Mouse (Mus musculus) erythroid progenitor cell, adult 5-6 weeks (primary cell): ENCODE data around the gene Olfr1162. TPM values are rescaled to one million over a fixed set of nuclear protein-coding genes. Genes with fewer than 3 reads are reported as not detected.
"Not testable (repeated sequence)": the region's sequence is repeated elsewhere in the genome, so short reads cannot be mapped to it uniquely, and the experiment has no call there.

ENCODE experiments used
- ATAC-seq: replicated peaks from 2 replicates; pipeline ENCODE4 v1.8.0; 2016; ENCODE audit warnings: moderate number of reproducible peaks, mild to moderate bottlenecking, moderate TSS enrichment, inconsistent platforms; ENCODE audit not compliant: poor library complexity, low FRiP score, severe bottlenecking
- total RNA-seq, 2 experiments: library from RNA; stranded (forward) in 1 of 2; stranded (reverse) in 1 of 2; fragments of 150-400 nt in 1 of 2; fragments of 186-747, 209-891 nt in 1 of 2; gene quantifications; 2 replicates each; pipeline versions ENCODE4 v1.2.3 to v1.2.4; 2015 to 2017; ENCODE audit warnings: low replicate concordance in 2 of 2

Olfr1162 gene
- not detected in 2 replicates for total RNA-seq (2015; ENCODE audit: low replicate concordance)
- total RNA-seq (2017; ENCODE audit: low replicate concordance) = not detected in 2 replicates

DNA sequence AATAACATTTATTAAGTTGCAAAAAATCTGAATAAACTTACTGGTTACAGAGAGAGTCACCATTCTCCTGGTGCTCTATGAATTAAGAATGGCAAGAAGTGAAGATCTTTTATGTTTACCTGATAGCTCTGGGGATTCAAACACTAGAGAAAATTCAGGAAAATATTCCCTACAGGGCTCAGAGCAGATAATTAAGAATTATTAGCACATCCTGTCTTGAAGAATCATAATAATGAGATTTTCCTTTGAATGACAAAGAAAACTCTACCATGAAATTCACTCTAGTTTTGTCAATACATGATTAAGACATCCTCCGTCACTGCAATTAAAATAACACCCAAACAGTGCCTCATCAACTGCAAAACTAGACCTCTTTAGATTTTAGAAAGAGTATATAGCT, at the start of gene Olfr1162:
TSS of gene Olfr1162 (minus strand) at position 101 of the 400 bp plus-strand sequence.
- no peak for ATAC-seq

DNA sequence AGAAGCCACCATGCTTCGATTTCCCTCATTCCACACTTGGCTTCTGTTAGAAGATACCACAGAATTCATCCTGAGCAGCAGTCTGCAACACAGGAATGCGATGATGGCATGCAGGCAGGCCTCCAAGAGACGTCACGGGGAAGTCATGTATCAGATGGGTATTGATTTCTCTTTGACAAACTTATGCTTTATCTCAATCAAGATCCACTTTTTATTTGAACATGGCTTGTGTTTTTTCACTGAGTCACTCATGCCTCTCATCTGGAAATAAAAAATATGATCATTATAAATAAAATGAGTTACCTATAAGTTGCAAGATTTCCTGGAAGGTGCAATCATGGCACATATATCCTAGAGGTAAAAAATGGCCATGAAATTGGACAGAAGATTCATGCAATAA, 42.9 kb upstream of the Olfr1162 start, which contains the start of gene Olfr1164:
TSS of gene Olfr1164 (minus strand) at position 101 of the 400 bp plus-strand sequence.
- ATAC-seq = no peak

DNA sequence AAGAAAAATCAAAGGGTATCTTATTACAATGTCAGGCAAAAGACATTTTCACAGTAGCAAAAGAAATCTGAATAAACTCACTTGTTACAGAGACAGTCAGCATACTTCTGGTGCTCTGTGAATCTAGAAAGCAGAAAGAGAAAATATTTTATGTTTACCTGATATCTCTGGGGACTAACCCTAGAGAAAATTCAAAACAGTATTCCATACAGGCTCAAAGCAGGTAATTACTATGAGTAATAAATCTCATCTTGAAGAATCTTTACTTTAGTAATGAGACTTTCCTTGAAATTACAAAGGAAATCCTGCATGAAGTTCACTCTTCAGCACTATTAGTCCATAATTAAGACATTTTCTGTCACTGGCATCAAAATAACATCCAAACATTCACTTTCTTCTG, 20.8 kb upstream of the Olfr1162 start, which contains the start of gene Olfr1163:
TSS of gene Olfr1163 (minus strand) at position 101 of the 400 bp plus-strand sequence.
- ATAC-seq = no peak

- ATAC-seq = no peak
Measured at GRCm38 (mm10) chr2:88063587-88063986, 12.7 kb upstream of the Olfr1162 start.

- ATAC-seq = no peak
Measured at GRCm38 (mm10) chr2:88037599-88037998, 13.3 kb downstream of the Olfr1162 start, which contains the start of gene Olfr73. Olfr73 (minus strand) TSS chr2:88037699.

DNA sequence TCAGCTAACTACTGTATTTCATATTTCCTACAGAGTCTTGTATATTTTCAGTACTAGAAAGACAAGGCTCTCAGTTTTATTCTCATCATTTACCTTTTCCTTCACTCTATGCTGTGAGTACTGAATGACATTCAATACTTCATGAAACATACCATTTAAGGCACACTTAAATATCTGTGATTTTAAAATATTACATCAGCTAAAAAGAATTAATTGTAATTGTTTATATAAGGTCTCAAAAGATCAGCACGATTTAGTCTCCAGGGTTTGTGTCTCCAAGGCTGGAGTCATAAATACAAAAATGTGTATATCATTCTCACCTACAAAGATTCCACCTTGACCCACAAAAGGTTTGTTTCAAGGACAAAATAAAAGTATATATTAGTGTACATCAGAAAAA, 28.5 kb downstream of the Olfr1162 start, which contains the start of gene Olfr1161:
TSS of gene Olfr1161 (plus strand) at position 301 of the 400 bp plus-strand sequence.
- ATAC-seq = not testable (repeated sequence)

DNA sequence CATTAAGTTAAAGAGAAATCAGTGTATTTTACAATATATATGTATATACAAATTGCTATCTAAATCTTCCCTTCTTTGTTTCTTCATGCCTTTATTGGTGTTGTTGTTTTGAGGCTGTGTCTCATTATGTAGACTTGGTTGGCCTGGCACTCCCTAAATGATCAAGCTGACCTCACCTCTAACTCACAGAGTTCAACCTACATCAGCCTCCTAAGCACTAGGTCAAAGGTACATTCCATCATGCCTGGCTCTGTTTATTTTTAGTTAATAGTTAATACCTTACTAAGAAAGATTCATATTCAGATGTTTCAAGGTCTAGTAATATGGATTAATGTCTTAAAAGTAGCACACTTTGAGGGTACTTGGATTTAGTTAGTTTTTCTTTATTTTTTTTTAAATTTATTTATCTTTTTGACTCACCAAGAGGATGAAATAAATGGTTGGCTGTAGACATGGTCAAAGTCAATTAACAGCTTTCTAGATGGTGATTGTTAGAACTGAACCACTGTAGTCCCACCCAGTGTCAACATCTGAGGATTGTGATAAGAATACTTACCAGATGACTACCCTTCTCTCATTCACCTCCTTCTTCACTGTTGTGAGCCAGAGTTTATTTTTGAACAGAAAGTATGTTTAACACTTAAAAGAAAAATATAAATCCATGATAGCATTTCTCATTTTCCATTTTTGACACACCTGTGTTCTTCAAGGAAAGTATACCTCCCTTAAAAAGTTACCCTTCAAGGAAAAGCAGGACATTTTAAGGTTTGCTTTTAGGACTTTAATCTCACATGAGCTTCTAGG, 43.2 kb downstream of the Olfr1162 start, which contains the start of gene Olfr1160:
TSS of gene Olfr1160 (minus strand) at position 754 of the 804 bp plus-strand sequence.
- no peak for ATAC-seq

Other genes with a start within 250 kb of the Olfr1162 start
- gene Olfr1145, start 241.3 kb downstream of the Olfr1162 start, total RNA-seq (2015; ENCODE audit: low replicate concordance) = not detected in 2 replicates
- not detected in 2 replicates for gene Olfr1145, start 241.3 kb downstream of the Olfr1162 start, total RNA-seq (2017; ENCODE audit: low replicate concordance)
- not detected in 2 replicates for gene Olfr1148, start 220.6 kb downstream of the Olfr1162 start, total RNA-seq (2015; ENCODE audit: low replicate concordance)
- gene Olfr1148, start 220.6 kb downstream of the Olfr1162 start, total RNA-seq (2017; ENCODE audit: low replicate concordance) = not detected in 2 replicates
- gene Olfr1150-ps1, start 207.1 kb downstream of the Olfr1162 start, total RNA-seq (2015; ENCODE audit: low replicate concordance) = not detected in 2 replicates
- gene Olfr1150-ps1, start 207.1 kb downstream of the Olfr1162 start, total RNA-seq (2017; ENCODE audit: low replicate concordance) = not detected in 2 replicates
- gene Olfr1151, start 195.3 kb downstream of the Olfr1162 start, total RNA-seq (2015; ENCODE audit: low replicate concordance) = not detected in 2 replicates
- not detected in 2 replicates for gene Olfr1151, start 195.3 kb downstream of the Olfr1162 start, total RNA-seq (2017; ENCODE audit: low replicate concordance)
- not detected in 2 replicates for gene Olfr1152, start 184.6 kb downstream of the Olfr1162 start, total RNA-seq (2015; ENCODE audit: low replicate concordance)
- gene Olfr1152, start 184.6 kb downstream of the Olfr1162 start, total RNA-seq (2017; ENCODE audit: low replicate concordance) = not detected in 2 replicates
- not detected in 2 replicates for gene Olfr1153, start 156.2 kb downstream of the Olfr1162 start, total RNA-seq (2015; ENCODE audit: low replicate concordance)
- not detected in 2 replicates for gene Olfr1153, start 156.2 kb downstream of the Olfr1162 start, total RNA-seq (2017; ENCODE audit: low replicate concordance)
- not detected in 2 replicates for gene Olfr1154, start 146.0 kb downstream of the Olfr1162 start, total RNA-seq (2015; ENCODE audit: low replicate concordance)
- gene Olfr1154, start 146.0 kb downstream of the Olfr1162 start, total RNA-seq (2017; ENCODE audit: low replicate concordance) = not detected in 2 replicates
- gene Olfr1155, start 106.0 kb downstream of the Olfr1162 start, total RNA-seq (2015; ENCODE audit: low replicate concordance) = not detected in 2 replicates
- not detected in 2 replicates for gene Olfr1155, start 106.0 kb downstream of the Olfr1162 start, total RNA-seq (2017; ENCODE audit: low replicate concordance)
- not detected in 2 replicates for gene Olfr1156, start 98.0 kb downstream of the Olfr1162 start, total RNA-seq (2015; ENCODE audit: low replicate concordance)
- not detected in 2 replicates for gene Olfr1156, start 98.0 kb downstream of the Olfr1162 start, total RNA-seq (2017; ENCODE audit: low replicate concordance)
- not detected in 2 replicates for gene Olfr1157, start 82.8 kb downstream of the Olfr1162 start, total RNA-seq (2015; ENCODE audit: low replicate concordance)
- gene Olfr1157, start 82.8 kb downstream of the Olfr1162 start, total RNA-seq (2017; ENCODE audit: low replicate concordance) = not detected in 2 replicates
- not detected in 2 replicates for gene Olfr74, start 76.5 kb downstream of the Olfr1162 start, total RNA-seq (2015; ENCODE audit: low replicate concordance)
- gene Olfr74, start 76.5 kb downstream of the Olfr1162 start, total RNA-seq (2017; ENCODE audit: low replicate concordance) = not detected in 2 replicates
- gene Olfr1158, start 61.0 kb downstream of the Olfr1162 start, total RNA-seq (2015; ENCODE audit: low replicate concordance) = not detected in 2 replicates
- gene Olfr1158, start 61.0 kb downstream of the Olfr1162 start, total RNA-seq (2017; ENCODE audit: low replicate concordance) = not detected in 2 replicates
- gene Olfr1160, start 42.9 kb downstream of the Olfr1162 start, total RNA-seq (2015; ENCODE audit: low replicate concordance) = not detected in 2 replicates
- gene Olfr1160, start 42.9 kb downstream of the Olfr1162 start, total RNA-seq (2017; ENCODE audit: low replicate concordance) = not detected in 2 replicates
- not detected in 2 replicates for gene Olfr1161, start 28.4 kb downstream of the Olfr1162 start, total RNA-seq (2015; ENCODE audit: low replicate concordance)
- not detected in 2 replicates for gene Olfr1161, start 28.4 kb downstream of the Olfr1162 start, total RNA-seq (2017; ENCODE audit: low replicate concordance)
- gene Olfr73, start 13.4 kb downstream of the Olfr1162 start, total RNA-seq (2015; ENCODE audit: low replicate concordance) = not detected in 2 replicates
- gene Olfr73, start 13.4 kb downstream of the Olfr1162 start, total RNA-seq (2017; ENCODE audit: low replicate concordance) = not detected in 2 replicates
- not detected in 2 replicates for gene Olfr1163, start 20.7 kb upstream of the Olfr1162 start, total RNA-seq (2015; ENCODE audit: low replicate concordance)
- not detected in 2 replicates for gene Olfr1163, start 20.7 kb upstream of the Olfr1162 start, total RNA-seq (2017; ENCODE audit: low replicate concordance)
- gene Olfr1164, start 42.8 kb upstream of the Olfr1162 start, total RNA-seq (2015; ENCODE audit: low replicate concordance) = not detected in 2 replicates
- not detected in 2 replicates for gene Olfr1164, start 42.8 kb upstream of the Olfr1162 start, total RNA-seq (2017; ENCODE audit: low replicate concordance)
- gene Olfr1166, start 77.1 kb upstream of the Olfr1162 start, total RNA-seq (2015; ENCODE audit: low replicate concordance) = not detected in 2 replicates
- gene Olfr1166, start 77.1 kb upstream of the Olfr1162 start, total RNA-seq (2017; ENCODE audit: low replicate concordance) = not detected in 2 replicates
- not detected in 2 replicates for gene Olfr1167, start 104.1 kb upstream of the Olfr1162 start, total RNA-seq (2015; ENCODE audit: low replicate concordance)
- gene Olfr1167, start 104.1 kb upstream of the Olfr1162 start, total RNA-seq (2017; ENCODE audit: low replicate concordance) = not detected in 2 replicates
- not detected in 2 replicates for gene Olfr1168, start 130.8 kb upstream of the Olfr1162 start, total RNA-seq (2015; ENCODE audit: low replicate concordance)
- gene Olfr1168, start 130.8 kb upstream of the Olfr1162 start, total RNA-seq (2017; ENCODE audit: low replicate concordance) = not detected in 2 replicates
- gene Olfr1170, start 177.2 kb upstream of the Olfr1162 start, total RNA-seq (2015; ENCODE audit: low replicate concordance) = not detected in 2 replicates
- gene Olfr1170, start 177.2 kb upstream of the Olfr1162 start, total RNA-seq (2017; ENCODE audit: low replicate concordance) = not detected in 2 replicates
- gene Olfr1173, start 228.7 kb upstream of the Olfr1162 start, total RNA-seq (2015; ENCODE audit: low replicate concordance) = not detected in 2 replicates
- gene Olfr1173, start 228.7 kb upstream of the Olfr1162 start, total RNA-seq (2017; ENCODE audit: low replicate concordance) = not detected in 2 replicates